Mouse (Mus musculus): Measurements from ENCODE around the gene Kcnk13.

DNA sequence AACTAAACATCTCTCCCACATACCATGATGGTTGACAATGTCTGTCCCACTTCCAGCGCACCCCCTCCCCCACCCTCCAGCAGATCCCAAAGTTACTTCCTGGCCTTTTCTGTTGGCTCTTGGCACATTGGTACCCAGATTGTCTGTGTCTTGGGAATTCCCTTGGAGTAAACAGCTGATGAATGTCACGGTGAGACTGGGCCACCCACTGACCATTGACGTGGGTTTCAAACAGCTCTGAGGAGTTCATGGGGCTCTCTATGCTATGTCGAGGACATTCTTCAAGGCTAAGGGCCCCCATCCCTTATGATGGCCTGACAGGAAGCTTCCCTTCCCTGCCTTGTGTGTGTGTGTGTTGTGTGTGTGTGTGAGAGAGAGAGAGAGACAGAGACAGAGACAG, 5.6 kb downstream of the Kcnk13 start:
- TF ChIP-seq CTCF (IDR thresholded peaks at IDR 0.05; ENCODE audit: borderline replicate concordance, extremely low read depth, insufficient read depth, insufficient read length) = no peak
- TF ChIP-seq POLR2A (IDR thresholded peaks at IDR 0.05; ENCODE audit: borderline replicate concordance, extremely low read depth, insufficient read depth, insufficient read length, poor library complexity, severe bottlenecking) = no peak
